Mouse (Mus musculus) cortical plate, adult 2 months (tissue): ENCODE results near the gene Ap4s1.

Source experiments
- CTCF ChIP-seq: fragments of 200-500 bp; IDR thresholded peaks from 2 replicates; pipeline ENCODE4 v1.5.1; 2011; ENCODE audit warnings: mild to moderate bottlenecking, control low read depth, low read length; ENCODE audit not compliant: insufficient read depth; ENCODE audit errors: extremely low read depth
- POLR2A ChIP-seq: fragments of 200-500 bp; IDR thresholded peaks from 2 replicates; pipeline ENCODE4 v1.6.1; 2011; ENCODE audit warnings: mild to moderate bottlenecking, low read length, control low read depth; ENCODE audit not compliant: insufficient read depth; ENCODE audit errors: extremely low read depth

GRCm38 (mm10) chr12:51768702-51769101 is 77.9 kb downstream of the Ap4s1 start:
- TF ChIP-seq CTCF (no peak), POLR2A (no peak)
